Mouse (Mus musculus) ES-E14 (cell line): ENCODE measurements at regions not wholly inside any gene's neighbourhood (a gene's known extent, or its start where the extent isn't known, plus 50 kb on each side); places are given as distances from the start of the nearest gene placed in this dataset.

ENCODE experiments used
- DNase-seq: peaks from one replicate; pipeline ENCODE4 v3.0.0-alpha.2; 2013; ENCODE audit warnings: low read depth, low spot score
- H3K27ac ChIP-seq: 2 replicates; pipeline ENCODE4 v1.5.1; 2012; ENCODE audit warnings: low read depth, mild to moderate bottlenecking, low read length, moderate library complexity, mixed read lengths; ENCODE audit not compliant: poor library complexity, insufficient read depth, severe bottlenecking
- H3K36me3 ChIP-seq: 2 replicates; pipeline ENCODE4 v1.6.1; 2012; ENCODE audit warnings: mild to moderate bottlenecking, low read length, moderate library complexity, mixed read lengths; ENCODE audit not compliant: control insufficient read depth, poor library complexity, insufficient read depth, severe bottlenecking
- H3K4me1 ChIP-seq, 2 experiments: fragments of 150-350 bp in 1 of 2; sonication (generic) in 1 of 2; 2 replicates each; pipeline ENCODE4 v1.6.1; 2012; ENCODE audit warnings: low read length in 2 of 2, mild to moderate bottlenecking in 1 of 2, mixed read lengths in 1 of 2; ENCODE audit not compliant: control insufficient read depth in 2 of 2, insufficient read depth in 2 of 2, poor library complexity in 1 of 2
- H3K4me3 ChIP-seq, 2 experiments: fragments of 150-350 bp in 1 of 2; sonication (generic) in 1 of 2; 2 replicates each; pipeline ENCODE4 v1.5.1; 2012; ENCODE audit warnings: low read length in 2 of 2, low read depth in 1 of 2, mild to moderate bottlenecking in 1 of 2, mixed read lengths in 1 of 2; ENCODE audit not compliant: insufficient read depth in 1 of 2, poor library complexity in 1 of 2, severe bottlenecking in 1 of 2
- H3K9ac ChIP-seq: 2 replicates; pipeline ENCODE4 v1.6.1; 2012; ENCODE audit warnings: low read depth, mild to moderate bottlenecking, low read length, mixed read lengths; ENCODE audit not compliant: poor library complexity, insufficient read depth, severe bottlenecking
- H3K9me3 ChIP-seq: fragments of 150-350 bp; sonication (generic); 2 replicates; pipeline ENCODE4 v1.6.1; 2012; ENCODE audit warnings: low read depth, mild to moderate bottlenecking, low read length; ENCODE audit not compliant: control insufficient read depth, insufficient read depth
- CHD2 ChIP-seq: IDR thresholded peaks from 2 replicates; pipeline ENCODE4 v1.6.1; 2014; ENCODE audit warnings: mild to moderate bottlenecking, low read depth, low read length, inconsistent platforms
- HCFC1 ChIP-seq: IDR thresholded peaks from 2 replicates; pipeline ENCODE4 v1.6.1; 2012; ENCODE audit warnings: low read length, inconsistent platforms, borderline replicate concordance; ENCODE audit not compliant: insufficient read depth
- MAFK ChIP-seq: IDR thresholded peaks from 2 replicates; pipeline ENCODE4 v1.6.1; 2014; ENCODE audit warnings: mild to moderate bottlenecking, low read depth, low read length, inconsistent platforms; ENCODE audit not compliant: insufficient read depth
- ZC3H11A ChIP-seq: IDR thresholded peaks from 2 replicates; pipeline ENCODE4 v1.6.1; 2012; ENCODE audit warnings: low read depth, mild to moderate bottlenecking, inconsistent platforms, low read length, borderline replicate concordance
- ZNF384 ChIP-seq: IDR thresholded peaks from 2 replicates; pipeline ENCODE4 v1.6.1; 2012; ENCODE audit warnings: low read depth, low read length, inconsistent platforms
- in situ Hi-C, 2 experiments: fragments of 600-800 bp; cut with MboI; formaldehyde crosslinking; loops; one replicate each; pipeline ENCODE4 v1.15.1; 2025; ENCODE audit warnings: low sequenced_read_pairs in 2 of 2, inconsistent platforms in 1 of 2; ENCODE audit not compliant: unreplicated experiment in 2 of 2

DNA sequence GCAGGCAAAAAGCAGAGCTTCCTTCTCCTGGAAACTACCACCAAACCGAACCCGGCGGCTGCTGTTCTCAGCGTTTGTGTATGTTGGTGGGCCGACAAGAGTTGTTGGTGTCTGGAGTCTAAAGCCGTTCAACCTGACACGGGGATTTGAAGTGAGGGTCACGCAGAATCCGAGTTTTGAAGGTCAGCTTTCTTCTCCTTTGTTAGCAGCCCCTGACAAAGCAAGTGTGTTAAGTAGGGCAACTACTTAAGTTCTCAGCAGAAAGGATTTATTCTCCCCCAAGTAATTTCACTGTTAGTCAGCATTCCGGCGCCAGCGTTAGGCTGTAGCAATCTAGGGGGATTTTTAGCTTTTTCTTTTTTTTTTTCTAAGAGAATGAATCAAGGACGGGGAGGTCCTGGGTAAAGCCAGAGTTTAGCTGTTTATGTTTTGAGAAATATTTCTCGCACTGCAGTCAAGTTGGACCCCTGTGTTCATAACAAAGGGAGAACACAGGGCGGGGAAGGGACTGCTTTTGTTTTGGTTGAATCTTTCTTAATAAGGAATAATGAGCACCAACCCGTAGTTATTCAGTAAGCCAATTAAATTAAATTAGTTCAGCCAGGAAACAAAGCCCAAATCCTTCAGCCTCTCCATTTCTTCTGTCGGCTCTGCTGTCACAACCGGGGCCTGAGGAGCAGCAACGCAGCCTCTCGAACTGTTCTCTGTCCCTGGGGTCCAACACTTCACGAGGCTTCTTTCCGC lies 138.8 kb upstream of the Zfp64 start:
- Histone ChIP-seq H3K4me1 (peaks cover 0 to 4% of the 10 kb centered on the region in 2 experiments; a peak in 1 of 4 replicates), H3K36me3 (no peaks in the 10 kb centered on the region; the same call in 1 of the 2 replicates), H3K4me3 (no peak overlapping the region), H3K9ac (peak overlapping the region; percentile 42; the same call in 1 of the 2 replicates), H3K27ac (no peak overlapping the region), H3K9me3 (no peaks in the 10 kb centered on the region)
- no peak for TF ChIP-seq HCFC1
- no peak for TF ChIP-seq CHD2
- no peak for DNase-seq
- in situ Hi-C loops = no loop called here

DNA sequence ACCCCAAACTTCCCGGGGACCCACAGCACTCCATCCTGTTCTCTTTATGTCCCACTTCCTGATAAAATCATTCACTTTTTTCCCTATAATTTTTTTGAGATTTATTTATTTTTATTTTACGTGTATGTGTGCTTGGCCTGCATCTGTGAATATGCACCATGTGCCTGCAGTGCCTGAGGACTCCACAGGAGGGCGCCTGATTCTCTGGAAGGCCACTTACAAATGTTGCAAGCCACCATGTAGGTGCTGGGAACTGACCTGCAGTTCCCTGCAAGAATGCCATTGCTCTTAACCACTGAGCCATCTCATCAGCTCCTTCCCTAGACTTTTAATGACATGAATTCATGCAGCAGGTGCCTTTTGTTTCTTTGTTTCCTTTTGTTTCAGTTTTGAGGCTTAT lies 134.9 kb upstream of the Zfp64 start:
- Histone ChIP-seq H3K9ac (no peak overlapping the region), H3K9me3 (no peaks in the 10 kb centered on the region), H3K36me3 (no peaks in the 10 kb centered on the region; the same call in 1 of the 2 replicates), H3K4me1 (0 out of 4 replicates have a peak, but pooled peaks cover 0 to 2% of the 10 kb centered on the region in 2 experiments), H3K27ac (no peak overlapping the region), H3K4me3 (no peak overlapping the region)
- in situ Hi-C loops = no loop called here
- TF ChIP-seq HCFC1 (no peak), ZNF384 (no peak), CHD2 (no peak), ZC3H11A (no peak), MAFK (no peak)
- DNase-seq = no peak

DNA sequence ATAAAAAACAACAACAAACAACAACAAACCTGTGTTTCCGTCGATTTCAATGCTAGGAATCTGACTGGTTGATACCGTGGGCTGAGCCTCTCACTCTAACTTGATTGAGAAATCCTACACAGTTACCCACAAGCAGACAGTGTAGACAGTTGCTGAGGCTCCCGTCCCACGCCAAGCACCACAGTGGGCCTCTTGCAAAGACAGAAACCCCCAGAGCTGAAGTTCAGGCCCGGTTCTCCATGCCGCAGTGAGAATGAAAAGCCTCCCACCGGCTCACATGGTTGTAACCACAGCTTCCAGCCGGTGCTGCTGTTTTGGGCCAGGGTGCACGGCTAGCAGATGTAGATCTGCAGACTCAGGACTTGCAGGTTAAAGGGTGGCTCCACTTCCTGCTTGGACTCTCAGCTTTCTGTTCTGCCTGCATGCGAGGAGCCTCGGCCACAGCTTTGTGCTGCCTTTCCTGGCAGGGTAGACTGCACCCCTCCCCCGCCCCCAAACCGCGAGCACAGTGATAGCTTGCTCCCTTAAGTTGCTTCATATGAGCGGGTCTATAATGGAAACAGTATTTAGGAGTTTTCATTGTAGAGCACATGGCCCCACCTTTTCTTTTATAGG lies 133.6 kb upstream of the Zfp64 start:
- no peaks in the 10 kb centered on the region for H3K9me3 ChIP-seq
- H3K4me1 ChIP-seq = 0 out of 4 replicates have a peak, but pooled peaks cover 0 to 2% of the 10 kb centered on the region in 2 experiments
- DNase-seq = no peak
- in situ Hi-C loops = no loop called here
- H3K9ac ChIP-seq = no peak overlapping the region
- H3K36me3 ChIP-seq = no peaks in the 10 kb centered on the region
- no peak for TF ChIP-seq CHD2
- no peak for TF ChIP-seq MAFK
- no peak for TF ChIP-seq ZC3H11A
- no peak for TF ChIP-seq HCFC1
- TF ChIP-seq ZNF384 = no peak
- H3K27ac ChIP-seq = no peak overlapping the region
- H3K4me3 ChIP-seq = no peak overlapping the region

DNA sequence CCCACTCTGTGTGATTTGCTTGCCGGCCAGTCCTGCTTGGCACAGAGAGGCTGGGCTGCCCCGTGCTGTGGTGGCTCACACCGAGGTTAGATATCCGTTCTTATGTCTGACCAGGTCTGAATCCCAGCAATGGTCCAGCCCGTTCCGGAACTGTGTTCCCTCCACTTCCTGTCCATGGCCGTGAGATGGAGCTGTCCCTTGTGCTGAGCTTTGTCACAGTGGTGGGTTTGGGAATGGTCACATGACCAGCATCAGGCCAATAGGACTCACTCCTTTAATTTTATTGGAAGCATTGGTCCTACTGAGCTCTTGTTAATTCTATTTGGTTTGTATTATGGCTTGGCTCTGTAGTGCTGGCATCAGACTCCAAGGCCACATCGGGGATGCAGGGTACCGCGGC lies 132.9 kb upstream of the Zfp64 start:
- Histone ChIP-seq H3K9me3 (no peaks in the 10 kb centered on the region), H3K4me1 (no peaks in the 10 kb centered on the region), H3K9ac (no peak overlapping the region), H3K27ac (peak overlapping the region; percentile 3; the same call in 1 of the 2 replicates), H3K36me3 (no peaks in the 10 kb centered on the region), H3K4me3 (no peak overlapping the region)
- in situ Hi-C loops = no loop called here
- TF ChIP-seq ZC3H11A (no peak), CHD2 (no peak), HCFC1 (no peak), MAFK (no peak), ZNF384 (no peak)
- DNase-seq = peak; percentile 40

DNA sequence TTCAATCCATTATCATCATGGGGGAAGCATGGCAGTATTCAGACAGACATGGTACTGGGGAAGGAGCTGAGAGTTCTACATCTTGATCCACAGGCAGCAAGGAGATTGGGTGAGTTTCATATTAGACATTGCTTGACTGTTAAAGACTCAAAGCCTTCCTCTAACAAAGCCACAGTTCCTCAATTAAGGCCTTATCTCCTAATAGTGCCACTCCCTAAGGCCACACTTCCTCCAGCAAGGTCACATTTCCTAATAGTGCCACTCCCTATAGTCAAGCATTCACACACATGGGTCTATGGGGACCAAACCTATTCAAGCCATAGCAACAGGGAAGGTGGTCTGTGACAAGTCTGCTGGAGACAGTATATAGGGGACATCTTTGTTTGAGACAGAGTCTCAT lies 115.9 kb upstream of the Zfp64 start:
- DNase-seq = no peak
- H3K9ac ChIP-seq = no peak overlapping the region
- H3K9me3 ChIP-seq = no peaks in the 10 kb centered on the region
- no peak overlapping the region for H3K4me3 ChIP-seq
- in situ Hi-C loops = no loop called here
- H3K27ac ChIP-seq = no peak overlapping the region
- H3K36me3 ChIP-seq = no peaks in the 10 kb centered on the region
- TF ChIP-seq HCFC1 = no peak
- TF ChIP-seq CHD2 = no peak
- TF ChIP-seq ZC3H11A = no peak
- TF ChIP-seq MAFK = no peak
- no peak for TF ChIP-seq ZNF384
- H3K4me1 ChIP-seq = no peaks in the 10 kb centered on the region
